Mouse (Mus musculus) lung, embryonic 14.5 days (tissue): ENCODE results near the gene Mettl7a3. TPM values are rescaled to one million over a fixed set of nuclear protein-coding genes. Genes with fewer than 3 reads are reported as not detected.
"Not testable (repeated sequence)": the region's sequence is repeated elsewhere in the genome, so short reads cannot be mapped to it uniquely, and the experiment has no call there.

Experiments
- ATAC-seq: fragments of 200-750 bp; cut with Nextera tagmentation; 2 replicates; pipeline ENCODE4 v1.8.0; 2017; ENCODE audit warnings: mild to moderate bottlenecking, moderate TSS enrichment, moderate library complexity; ENCODE audit not compliant: insufficient read depth
- DNase-seq: peaks from one replicate; pipeline ENCODE4 v3.0.0-alpha.2; 2015
- H3K27ac ChIP-seq: fragments of 300-500 bp; sonication (generic); 2 replicates; pipeline ENCODE4 v1.5.1; 2014; ENCODE audit warnings: low read depth, mild to moderate bottlenecking, moderate library complexity
- H3K27me3 ChIP-seq: fragments of 300-500 bp; sonication (generic); 2 replicates; pipeline ENCODE4 v1.6.1; 2014; ENCODE audit warnings: low read length, control low read depth; ENCODE audit not compliant: insufficient read depth
- H3K36me3 ChIP-seq: fragments of 300-500 bp; sonication (generic); 2 replicates; pipeline ENCODE4 v1.6.1; 2014; ENCODE audit warnings: control low read depth; ENCODE audit not compliant: insufficient read depth
- H3K4me1 ChIP-seq: fragments of 300-500 bp; sonication (generic); 2 replicates; pipeline ENCODE4 v1.6.1; 2014; ENCODE audit warnings: antibody characterized with exemption, control low read depth; ENCODE audit not compliant: insufficient read depth
- H3K4me2 ChIP-seq: fragments of 300-500 bp; sonication (generic); 2 replicates; pipeline ENCODE4 v1.6.1; 2014; ENCODE audit warnings: mild to moderate bottlenecking
- H3K4me3 ChIP-seq: fragments of 300-500 bp; sonication (generic); 2 replicates; pipeline ENCODE4 v1.5.1; 2014; ENCODE audit warnings: low read depth, low read length
- H3K9ac ChIP-seq: fragments of 300-500 bp; sonication (generic); 2 replicates; pipeline ENCODE4 v1.6.1; 2014
- H3K9me3 ChIP-seq: fragments of 300-500 bp; sonication (generic); 2 replicates; pipeline ENCODE4 v1.6.1; 2016; ENCODE audit warnings: low read depth, low read length, control low read depth
- CTCF ChIP-seq: IDR thresholded peaks from 2 replicates; pipeline ENCODE4 v1.5.1; 2016; ENCODE audit warnings: antibody characterized with exemption, low read depth
- WGBS: fragments of 180-500 bp; shearing (Covaris S2); extraction: QIAGEN DNeasy Blood & Tissue Kit; methylation state at CpG from one replicate; pipeline ENCODE4 v1.1.7; 2014; 5-methylcytosine and 5-hydroxymethylcytosine counted together
- polyA plus RNA-seq: library from polyadenylated mRNA; unstranded; fragments of >200 nt; fragmentation: Nextera tagmentation; extraction: Ambion mirVana; gene quantifications from 2 replicates; pipeline ENCODE4 v1.2.1, GENCODE M21; 2014

Gene Mettl7a3
- polyA plus RNA-seq, 1 experiment from 2014 or later, result not detected

DNA sequence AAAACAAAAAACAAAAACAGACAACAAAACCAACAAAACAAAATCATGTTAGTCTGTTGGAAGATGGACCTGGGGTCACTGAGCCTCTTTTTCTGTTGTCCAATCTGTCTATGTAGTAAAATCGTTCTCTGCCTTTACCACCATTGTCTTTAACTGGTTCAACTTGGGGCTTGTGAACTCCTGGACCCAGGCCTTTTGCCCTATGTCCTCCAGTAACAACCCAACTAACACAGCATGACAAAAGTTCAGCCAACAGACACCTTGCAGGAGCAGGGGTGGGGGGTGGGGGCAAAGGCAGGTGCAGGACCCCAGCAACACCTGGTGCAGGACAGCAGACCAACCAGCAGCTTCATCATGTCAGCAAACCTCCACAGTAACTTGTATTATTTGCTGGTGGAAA, 14.8 kb upstream of the Mettl7a3 start:
- Histone ChIP-seq H3K4me3 (no peak overlapping the region), H3K9ac (no peak overlapping the region), H3K27me3 (no peaks in the 10 kb centered on the region), H3K4me2 (no peak overlapping the region), H3K9me3 (no peaks in the 10 kb centered on the region), H3K27ac (no peak overlapping the region), H3K4me1 (no peaks in the 10 kb centered on the region), H3K36me3 (no peaks in the 10 kb centered on the region)
- ATAC-seq (no peak), DNase-seq (no peak)
- no peak for TF ChIP-seq CTCF
- 80% methylated on average over 1 of the region's 1 CpGs for WGBS

DNA sequence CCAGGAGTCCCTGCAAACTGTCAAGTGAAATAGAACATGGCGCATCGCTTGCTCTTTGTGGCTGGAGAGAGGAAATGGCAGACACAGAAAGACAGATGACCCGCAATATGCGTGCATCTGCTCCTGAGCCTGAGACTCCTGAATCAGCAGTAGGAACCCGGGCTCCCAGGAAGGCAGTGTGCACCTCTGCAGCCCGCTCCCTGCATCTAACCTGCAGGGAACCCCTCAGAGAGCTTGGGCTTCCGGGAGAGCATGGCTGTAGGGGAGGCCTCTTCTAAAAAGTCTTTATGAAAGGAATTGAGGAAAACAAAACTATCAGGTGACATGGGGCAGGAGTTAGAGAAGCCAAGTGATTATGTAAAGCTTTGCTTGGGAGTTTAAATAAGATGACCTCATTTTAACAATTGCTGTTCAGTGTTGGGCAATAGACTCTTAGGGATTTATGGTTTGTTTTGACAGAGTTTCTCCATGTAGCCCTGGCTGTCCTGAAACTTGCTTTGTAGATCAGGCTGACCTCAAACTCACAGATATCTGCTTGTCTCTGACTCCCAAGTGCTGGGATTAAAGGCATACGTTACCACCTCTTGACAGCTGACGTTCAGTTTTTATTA, 14.3 kb upstream of the Mettl7a3 start:
- Histone ChIP-seq H3K4me2 (no peak overlapping the region), H3K27ac (no peak overlapping the region), H3K36me3 (no peaks in the 10 kb centered on the region), H3K9ac (no peak overlapping the region), H3K4me3 (no peak overlapping the region), H3K27me3 (no peaks in the 10 kb centered on the region), H3K4me1 (no peaks in the 10 kb centered on the region), H3K9me3 (no peaks in the 10 kb centered on the region)
- WGBS, result 47% methylated on average over 9 of the region's 9 CpGs
- DNase-seq (no peak), ATAC-seq (no peak)
- no peak for TF ChIP-seq CTCF

DNA sequence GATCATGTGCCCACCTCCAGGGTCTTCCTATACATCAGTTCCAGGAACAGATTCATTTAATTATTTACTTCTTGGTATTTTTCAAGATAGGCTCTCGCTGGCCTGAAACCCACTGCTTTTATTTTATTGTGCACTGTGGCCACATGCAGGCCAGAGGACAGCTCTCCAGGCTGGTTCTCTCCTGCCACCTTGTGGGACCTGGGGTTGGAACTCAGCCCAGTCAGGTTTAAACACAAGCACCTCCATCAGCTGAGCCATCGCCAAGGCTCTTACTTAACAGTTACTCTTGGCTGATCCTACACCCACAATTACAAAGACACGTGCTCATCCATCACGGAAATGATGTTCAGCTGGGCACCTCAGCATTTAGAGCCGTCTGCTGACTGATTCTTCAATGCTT, 13.6 kb upstream of the Mettl7a3 start:
- peak; percentile 63 for DNase-seq
- H3K9ac ChIP-seq, result no peak overlapping the region
- WGBS, result 42% methylated on average over 5 of the region's 5 CpGs

DNA sequence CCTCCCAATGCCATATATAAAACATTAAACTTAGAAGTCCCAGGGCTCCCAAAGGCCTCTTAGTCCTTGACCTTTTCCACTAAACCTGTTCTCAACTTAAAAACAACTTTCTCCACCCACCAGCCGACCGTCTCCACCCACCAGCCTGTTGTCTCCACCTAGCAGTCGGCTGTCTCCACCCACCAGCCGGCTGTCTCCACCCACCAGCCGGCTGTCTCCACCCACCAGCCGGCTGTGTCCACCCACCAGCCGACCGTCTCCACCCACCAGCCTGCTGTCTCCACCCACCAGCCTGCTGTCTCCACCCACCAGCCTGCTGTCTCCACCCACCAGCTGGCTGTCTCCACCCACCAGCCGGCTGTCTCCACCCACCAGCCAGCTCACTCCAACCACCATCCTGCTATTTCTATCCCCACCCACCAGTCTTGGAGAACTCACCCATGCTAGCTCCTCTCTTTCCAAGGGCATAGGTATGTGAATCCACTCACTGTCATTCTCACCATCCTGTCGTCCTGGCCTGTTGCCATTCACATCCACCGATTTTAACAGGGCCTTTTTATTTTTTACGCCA, 10.6 kb upstream of the Mettl7a3 start:
- Histone ChIP-seq H3K9me3 (no peaks in the 10 kb centered on the region), H3K4me2 (no peak overlapping the region), H3K27me3 (no peaks in the 10 kb centered on the region), H3K36me3 (no peaks in the 10 kb centered on the region), H3K9ac (no peak overlapping the region), H3K4me3 (no peak overlapping the region), H3K4me1 (no peaks in the 10 kb centered on the region), H3K27ac (no peak overlapping the region)
- no peak for TF ChIP-seq CTCF
- ATAC-seq, result no peak
- 67% methylated on average over 12 of the region's 12 CpGs for WGBS
- no peak for DNase-seq

More for the DNA sequence above, 13.6 kb upstream of the Mettl7a3 start:
- ATAC-seq, result no peak
- Histone ChIP-seq H3K4me3 (no peak overlapping the region), H3K9me3 (no peaks in the 10 kb centered on the region), H3K4me2 (no peak overlapping the region), H3K4me1 (no peaks in the 10 kb centered on the region), H3K27me3 (no peaks in the 10 kb centered on the region), H3K27ac (no peak overlapping the region), H3K36me3 (no peaks in the 10 kb centered on the region)
- TF ChIP-seq CTCF, result peak; percentile 57

DNA sequence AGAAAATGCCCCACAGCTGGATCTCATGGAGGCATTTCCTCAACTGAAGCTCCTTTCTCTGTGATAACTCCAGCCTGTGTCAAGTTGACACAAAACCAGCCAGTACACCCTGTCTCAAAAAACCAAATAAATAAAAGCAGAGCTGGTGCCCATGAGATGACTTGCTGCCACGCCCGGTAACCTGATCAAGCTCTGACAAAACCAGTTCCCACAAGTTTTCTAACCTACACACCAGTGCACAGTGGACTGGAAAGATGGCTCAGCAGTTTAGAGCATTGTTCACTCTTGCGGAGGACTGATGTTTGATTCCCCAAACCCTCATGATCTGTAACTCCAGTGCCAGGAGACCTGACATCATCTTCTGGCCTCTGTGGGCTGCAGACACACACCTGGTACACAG, 9.5 kb upstream of the Mettl7a3 start:
- Histone ChIP-seq H3K27me3 (no peaks in the 10 kb centered on the region), H3K9me3 (no peaks in the 10 kb centered on the region), H3K4me1 (no peaks in the 10 kb centered on the region), H3K27ac (no peak overlapping the region), H3K36me3 (no peaks in the 10 kb centered on the region), H3K4me3 (no peak overlapping the region), H3K9ac (no peak overlapping the region), H3K4me2 (no peak overlapping the region)
- DNase-seq, result no peak
- 87% methylated on average over 3 of the region's 3 CpGs for WGBS
- no peak for ATAC-seq
- TF ChIP-seq CTCF, result no peak

DNA sequence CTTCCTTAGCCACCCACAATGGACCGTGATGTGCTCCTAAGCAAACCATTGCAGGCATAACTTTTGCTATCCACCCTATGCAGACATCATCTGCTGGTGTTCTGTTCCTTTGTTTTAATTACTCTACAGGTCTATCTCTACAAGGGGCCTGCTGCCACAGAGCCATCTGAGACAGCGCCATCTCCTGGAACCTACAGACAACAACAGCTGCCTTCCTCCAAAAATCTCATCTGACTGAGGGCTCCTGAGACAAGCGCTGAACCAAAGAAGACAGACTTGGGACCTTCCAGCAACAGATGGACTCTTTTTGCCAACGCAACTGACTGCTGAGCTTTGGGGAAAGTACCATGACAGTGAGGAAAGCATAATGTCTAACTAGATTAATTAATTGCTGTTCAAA, 6.6 kb upstream of the Mettl7a3 start:
- not testable (repeated sequence) for H3K9ac ChIP-seq, H3K36me3 ChIP-seq, H3K4me3 ChIP-seq, H3K4me1 ChIP-seq, H3K27me3 ChIP-seq, H3K9me3 ChIP-seq, DNase-seq, H3K4me2 ChIP-seq, ATAC-seq, H3K27ac ChIP-seq
- 68% methylated on average over 3 of the region's 4 CpGs for WGBS

DNA sequence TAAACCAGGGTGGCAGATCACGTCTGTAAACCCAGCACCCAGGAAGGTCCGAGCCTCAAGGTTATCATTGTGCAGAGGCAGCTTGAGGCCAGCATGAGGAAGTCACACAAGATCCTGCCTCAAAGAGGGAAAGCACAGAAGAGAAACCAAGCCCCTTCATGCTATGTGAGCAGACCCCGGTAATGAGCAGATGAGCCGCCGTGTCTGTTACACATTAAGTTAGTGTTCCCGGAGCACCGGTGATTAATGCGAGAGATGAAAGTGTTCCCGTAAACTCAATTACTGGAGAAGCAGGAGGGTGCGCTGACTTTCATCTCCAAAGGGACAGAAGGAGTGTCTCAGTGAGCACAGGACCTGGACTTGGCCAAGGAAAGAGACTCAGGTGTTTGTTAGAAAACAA, 5.4 kb upstream of the Mettl7a3 start:
- H3K27me3 ChIP-seq, H3K36me3 ChIP-seq, H3K4me3 ChIP-seq, H3K9ac ChIP-seq, H3K4me1 ChIP-seq, ATAC-seq, DNase-seq, H3K4me2 ChIP-seq, H3K9me3 ChIP-seq, H3K27ac ChIP-seq: not testable (repeated sequence)
- 63% methylated on average over 10 of the region's 10 CpGs for WGBS
